Mouse (Mus musculus): ENCODE measurements at regions not wholly inside any gene's neighbourhood (a gene's known extent, or its start where the extent isn't known, plus 50 kb on each side); places are given as distances from the start of the nearest gene placed in this dataset.

DNA sequence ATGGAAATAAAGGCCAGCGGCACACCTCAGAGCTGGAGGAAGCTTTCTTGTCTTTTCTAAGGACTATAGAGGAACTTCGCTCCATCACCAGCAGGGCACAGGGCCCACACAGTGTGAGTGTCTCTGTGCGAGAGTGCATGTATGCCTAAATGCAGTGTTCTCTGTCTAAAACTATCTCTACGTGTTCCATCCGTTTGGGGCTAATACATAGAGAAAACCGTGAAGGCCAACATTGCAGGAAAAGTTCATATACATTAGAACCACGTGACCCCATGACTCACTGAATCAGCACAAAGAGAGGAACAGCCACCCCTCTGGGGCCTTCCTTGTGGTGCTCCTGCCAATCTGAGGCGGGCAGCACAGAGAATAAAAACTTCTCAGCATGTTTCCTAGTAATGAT, 431.4 kb upstream of the Mctp2 start:
- no peak for DNase-seq (ENCODE audit: low read depth, low spot score)

DNA sequence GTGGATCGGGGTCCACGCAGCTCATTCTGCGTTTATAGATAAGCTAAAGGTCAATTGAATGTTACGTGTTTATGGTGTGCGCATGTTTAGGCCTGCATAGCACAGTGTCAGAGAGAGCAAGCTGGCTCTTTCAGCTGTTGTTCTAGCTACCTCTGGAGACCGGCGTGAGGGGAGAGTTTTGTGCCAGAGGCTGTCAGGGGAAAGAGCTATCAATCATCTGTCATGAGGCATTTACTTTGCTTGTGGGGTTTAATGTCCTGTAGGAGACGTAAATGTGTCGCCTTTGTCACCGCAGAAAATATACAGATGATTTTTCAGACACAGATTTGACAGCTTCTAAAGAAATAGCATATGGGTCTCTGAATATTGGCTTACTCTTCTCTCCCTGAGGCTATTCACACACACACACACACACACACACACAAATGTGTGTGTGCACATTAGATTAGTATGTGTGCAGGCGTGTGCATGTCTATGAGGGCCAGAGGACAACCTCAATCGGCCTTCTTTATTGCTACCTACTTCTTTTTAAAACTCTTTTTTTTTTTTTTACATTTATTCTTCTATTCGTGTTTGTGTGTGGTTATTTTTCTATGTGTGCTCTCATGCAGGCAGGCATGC, 432.0 kb upstream of the Mctp2 start:
- no peak for DNase-seq (ENCODE audit: low read depth, low spot score)

DNA sequence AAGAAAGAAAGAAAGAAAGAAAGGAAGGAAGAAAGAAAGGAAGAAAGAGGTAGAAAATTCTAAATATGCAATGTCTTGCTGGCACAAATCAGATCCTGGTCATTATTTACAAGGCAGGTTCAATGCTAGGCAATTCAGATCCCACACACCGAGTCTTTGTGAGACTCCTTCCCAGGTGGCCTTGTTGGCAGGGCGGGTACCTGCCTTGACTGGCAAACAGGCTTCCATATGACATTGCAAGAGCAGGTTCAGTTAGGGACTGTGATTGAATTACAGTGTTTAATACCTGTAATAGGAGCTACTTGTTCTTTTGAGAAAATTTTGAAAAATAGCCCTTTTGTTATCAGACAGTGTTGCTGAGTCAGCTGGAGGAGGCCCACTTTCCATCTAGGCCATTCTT, 436.0 kb upstream of the Mctp2 start:
- no peak for DNase-seq (ENCODE audit: low read depth, low spot score)

DNA sequence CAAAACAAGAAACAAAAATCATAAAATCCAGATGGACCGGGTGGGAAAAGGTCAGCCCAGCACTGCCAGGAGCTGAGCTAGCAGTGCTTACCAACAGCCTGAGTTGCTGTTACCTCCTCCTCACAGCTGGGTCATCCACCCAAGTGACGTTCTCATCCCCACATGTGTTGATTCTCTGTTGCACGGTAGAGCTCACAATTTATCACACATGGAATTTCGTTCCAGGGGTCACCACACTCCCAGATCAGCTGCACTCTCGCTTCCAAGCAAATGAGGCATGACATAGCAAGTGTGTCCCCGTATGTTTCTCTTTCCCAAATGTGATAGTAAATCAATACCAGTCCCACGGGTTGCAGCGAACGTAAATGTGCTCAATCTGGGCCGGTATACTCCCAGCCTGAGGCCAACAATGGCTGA, 445.1 kb upstream of the Mctp2 start:
- DNase-seq (ENCODE audit: low read depth, low spot score): no peak

DNA sequence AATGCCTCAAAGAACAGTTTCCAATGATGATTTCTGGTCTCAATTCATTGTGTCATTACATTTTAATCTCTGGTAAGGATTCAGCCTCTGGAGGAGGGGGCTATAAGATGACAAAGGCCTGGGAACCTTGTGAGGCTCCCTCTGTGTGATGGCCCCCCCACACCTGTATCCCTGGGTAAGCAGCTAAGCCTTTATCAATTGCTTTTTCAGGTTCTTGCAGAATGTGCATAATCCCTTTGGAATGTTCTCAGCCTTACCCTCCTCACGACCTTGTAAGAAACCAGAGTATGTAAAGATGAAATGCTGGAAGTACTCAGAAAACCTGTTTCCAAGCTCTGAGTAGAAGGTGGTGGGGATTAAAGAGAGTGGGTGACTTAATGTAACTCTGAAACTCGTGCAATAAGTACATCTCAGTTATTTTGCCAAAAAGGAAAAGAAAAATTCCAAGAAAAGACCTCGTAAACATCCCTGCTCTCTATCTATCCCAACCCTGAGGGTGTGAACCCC, 446.7 kb upstream of the Mctp2 start:
- no peak for DNase-seq (ENCODE audit: low read depth, low spot score)

DNA sequence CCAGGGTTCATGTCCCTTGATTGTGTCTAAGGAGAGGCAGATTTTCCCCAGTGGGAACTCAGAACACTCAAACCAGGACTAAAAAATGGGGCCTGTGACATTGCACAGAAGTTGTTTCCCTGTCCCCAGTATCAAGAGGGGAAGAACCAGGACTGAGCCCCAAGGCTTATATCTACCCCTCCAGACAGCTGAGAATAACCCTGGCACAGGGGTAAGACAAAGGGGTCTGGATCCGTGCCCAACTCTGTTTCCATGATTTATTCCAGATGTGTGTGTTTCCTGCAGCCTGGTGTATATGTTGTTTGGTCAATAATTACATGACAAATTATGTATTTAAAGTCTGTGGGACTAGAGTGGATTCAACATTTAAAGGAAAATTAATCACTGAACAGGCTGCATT, 456.3 kb upstream of the Mctp2 start:
- no peak for DNase-seq (ENCODE audit: low read depth, low spot score)

DNA sequence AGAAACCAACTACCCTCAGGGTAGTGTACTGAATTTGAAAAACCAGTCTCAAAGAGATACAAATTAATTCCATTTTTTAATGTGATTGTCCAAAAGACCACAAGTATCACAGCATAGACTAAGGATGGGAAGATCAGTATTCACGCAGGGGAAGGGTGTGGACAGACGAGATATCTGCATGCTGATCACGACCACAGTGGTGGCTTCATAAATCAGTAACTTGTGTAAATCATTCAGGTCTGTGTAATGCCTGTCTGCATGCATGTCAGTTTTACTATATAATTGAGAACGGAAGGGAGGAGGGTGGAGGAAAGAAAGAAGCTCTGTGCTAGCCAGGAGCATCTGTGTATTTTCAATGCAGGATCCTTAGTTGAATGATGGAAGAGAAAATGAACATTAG, 462.3 kb upstream of the Mctp2 start:
- DNase-seq (ENCODE audit: low read depth, low spot score): no peak

DNA sequence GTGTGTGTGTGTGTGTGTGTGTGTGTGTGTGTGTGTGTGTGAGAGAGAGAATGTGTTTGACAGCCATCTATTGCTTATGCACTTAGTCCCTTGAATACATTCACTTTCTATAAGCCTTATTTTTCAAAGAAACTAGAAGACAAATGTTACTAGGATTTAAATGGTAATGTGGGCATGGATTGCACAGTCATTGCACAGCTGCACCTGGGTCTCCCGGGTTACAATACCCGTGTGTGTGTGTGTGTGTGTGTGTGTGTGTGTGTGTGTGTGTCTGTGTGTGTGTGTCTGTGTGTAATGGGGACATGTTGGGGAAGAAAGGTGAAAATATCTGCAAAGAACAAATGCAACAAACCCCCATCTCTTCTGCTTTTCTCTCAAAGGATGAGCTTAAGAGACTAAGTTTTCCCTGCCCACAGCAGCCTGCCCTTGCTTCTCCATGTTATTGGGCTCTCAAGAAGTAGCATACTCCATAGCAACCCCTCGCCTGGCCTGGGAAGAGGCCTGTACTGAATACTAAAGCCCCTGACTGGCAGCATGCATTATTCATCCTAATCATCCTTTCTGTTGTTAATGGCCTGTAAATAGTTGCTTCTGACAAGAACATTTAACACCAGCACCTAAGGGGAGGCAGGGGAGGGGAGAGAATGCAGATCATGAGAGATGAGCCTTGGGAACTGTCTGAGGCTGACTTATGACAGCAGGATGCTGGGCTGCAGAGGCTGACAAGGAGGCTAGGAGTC, 467.8 kb upstream of the Mctp2 start:
- DNase-seq (ENCODE audit: low read depth, low spot score): no peak

DNA sequence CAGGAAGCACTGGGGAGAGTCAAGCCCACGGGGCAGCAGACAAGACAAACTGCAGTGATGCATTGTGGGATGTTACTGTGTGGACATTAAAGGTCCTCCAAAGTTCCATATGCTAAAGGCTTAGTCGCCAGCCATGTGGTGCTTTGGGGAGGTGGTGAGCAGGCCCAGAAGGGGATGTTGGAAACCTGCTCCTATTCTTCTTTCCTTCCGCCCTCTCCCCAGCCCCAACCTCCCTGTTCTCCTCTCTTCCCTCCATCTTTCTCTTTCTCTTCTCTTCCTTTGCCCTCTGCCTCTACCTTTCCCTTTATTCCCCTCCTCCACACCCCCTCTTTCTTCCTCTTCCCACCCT, 468.3 kb upstream of the Mctp2 start:
- no peak for DNase-seq (ENCODE audit: low read depth, low spot score)

DNA sequence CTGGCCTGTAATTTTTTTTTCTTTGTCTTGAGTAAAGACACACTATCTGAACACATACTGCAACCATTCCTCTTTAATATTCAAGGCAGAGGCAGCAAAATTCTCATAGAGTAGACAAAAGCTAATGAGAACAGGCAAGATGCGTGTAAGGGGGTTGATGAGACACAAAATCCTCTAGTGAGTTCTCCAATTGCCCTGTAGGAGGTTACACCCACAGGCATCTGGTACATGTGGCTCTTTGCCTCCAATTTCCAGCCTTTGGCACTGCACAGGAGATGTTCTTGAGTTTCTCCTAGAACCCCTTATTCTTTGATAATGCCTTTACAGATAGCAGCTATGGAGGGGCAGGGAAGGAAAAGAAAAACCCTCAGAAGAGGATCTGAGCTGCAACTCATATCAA, 480.9 kb upstream of the Mctp2 start:
- DNase-seq (ENCODE audit: low read depth, low spot score): no peak

DNA sequence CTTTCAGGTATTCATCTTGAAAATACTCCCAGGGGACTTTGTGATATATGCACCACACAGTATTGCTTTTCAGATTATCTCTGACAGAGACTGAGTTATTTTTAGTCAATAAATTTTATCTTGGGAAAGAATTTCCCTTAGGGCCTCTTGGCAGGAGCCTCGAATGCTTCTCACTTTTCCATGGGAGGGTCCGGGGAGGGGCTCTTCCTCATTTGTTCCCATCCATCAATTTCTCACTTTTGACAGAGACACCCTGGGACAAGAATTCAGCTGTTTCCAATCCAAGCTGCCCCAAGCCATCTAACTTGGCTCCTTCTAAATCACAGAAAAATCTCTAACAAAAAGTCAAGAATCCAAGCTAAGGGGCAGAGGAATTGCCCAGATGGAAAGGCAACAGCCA, 481.9 kb upstream of the Mctp2 start:
- no peak for DNase-seq (ENCODE audit: low read depth, low spot score)

DNA sequence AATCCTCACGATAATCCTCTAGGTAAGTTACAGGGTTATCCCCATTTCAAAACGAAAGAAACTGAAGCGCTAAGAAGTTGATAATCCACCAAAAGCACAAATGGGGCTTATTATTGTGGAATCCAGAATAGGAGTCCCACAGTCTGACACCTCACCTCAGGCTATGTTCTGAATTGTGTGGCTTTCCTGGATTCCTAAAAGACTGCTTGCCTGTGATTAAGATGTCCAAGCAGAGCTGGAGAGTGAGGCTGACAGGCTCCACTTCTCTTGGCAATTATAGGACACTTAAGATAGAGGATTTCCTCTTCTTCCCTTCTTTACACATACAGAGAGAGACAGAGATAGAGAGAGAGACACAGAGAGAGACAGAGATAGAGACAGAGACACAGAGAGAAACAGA, 515.7 kb upstream of the Mctp2 start:
- no peak for DNase-seq (ENCODE audit: low read depth, low spot score)

DNA sequence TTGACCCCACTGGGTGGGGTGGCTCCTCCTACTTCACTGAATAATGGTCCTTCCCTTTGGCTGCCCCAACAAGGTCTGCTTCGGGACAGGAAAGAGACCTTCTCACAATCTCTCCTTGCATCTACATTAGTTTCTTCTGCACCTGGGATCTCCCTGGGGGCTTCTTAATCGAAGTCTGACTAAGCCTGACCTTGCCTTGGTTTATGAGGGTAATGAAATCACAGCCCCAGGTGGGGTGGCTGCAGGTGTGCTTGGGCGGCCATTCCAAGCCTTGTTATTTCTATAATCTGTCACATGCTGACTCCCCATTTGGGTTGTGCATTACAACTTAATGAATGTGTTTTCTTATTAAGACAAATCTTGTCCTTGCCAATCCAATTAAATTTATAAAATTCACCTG, 520.2 kb upstream of the Mctp2 start:
- no peak for DNase-seq (ENCODE audit: low read depth, low spot score)

DNA sequence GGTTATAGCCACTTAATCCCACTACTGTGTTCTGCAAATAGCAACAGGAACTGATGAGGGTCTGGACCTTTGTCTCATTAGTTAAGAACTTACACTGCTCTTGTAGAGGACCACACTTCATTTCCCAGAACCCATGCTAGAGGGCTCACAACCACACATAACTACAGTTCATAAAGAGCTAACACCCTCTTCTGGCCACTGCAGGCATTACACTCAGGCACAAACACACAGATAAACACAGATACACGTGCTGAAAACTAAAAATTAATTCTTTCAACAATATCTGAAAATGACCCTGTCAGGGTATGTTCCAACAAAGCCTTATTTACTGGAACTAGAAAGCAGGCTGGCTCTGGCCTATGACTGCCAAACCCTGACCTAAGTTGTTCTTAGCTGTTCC, 529.0 kb upstream of the Mctp2 start:
- DNase-seq (ENCODE audit: low read depth, low spot score): no peak

DNA sequence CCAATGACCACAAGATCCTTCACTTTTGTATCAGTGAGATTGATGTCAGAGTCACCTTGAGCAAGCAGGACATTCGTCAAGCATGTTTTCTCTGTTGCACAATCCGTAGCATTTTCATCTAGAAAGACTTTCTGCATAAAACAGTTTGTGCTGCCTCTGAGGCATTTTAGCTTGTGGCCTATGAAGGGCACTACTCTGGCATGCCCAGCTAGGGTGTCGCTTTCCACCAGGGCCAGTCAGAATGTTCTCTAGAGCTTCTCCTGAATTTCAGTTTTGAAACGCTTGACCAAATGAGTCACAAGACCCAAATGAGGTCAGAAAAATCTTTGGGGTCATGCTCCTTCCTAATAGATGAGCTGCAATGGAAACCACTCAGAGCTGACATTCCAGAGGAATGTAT, 529.6 kb upstream of the Mctp2 start:
- DNase-seq (ENCODE audit: low read depth, low spot score): no peak

DNA sequence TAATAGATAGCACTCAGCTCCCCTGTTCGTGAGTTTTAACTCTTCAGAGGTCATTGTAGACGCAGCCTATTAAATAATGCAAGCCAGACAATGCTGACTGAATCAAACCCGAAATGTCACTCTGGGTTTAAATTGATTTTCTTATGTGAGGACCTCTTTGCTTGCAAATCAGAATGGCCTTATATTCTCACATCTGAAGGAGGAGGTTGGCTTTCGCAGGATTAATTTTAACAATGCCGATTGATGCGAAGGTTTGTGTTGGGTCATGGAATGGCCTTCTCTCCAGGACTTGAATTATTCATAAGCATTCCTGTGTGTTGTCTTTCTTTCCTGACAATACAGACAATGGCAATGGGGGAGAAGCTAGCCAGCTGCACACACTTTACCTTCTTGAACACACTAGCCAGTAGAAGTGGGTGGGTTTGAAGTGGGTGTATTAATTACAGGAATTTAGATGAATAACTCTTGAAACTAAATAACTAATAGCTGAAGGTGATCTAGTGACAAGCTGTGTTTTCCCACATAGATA, 530.1 kb upstream of the Mctp2 start:
- no peak for DNase-seq (ENCODE audit: low read depth, low spot score)

DNA sequence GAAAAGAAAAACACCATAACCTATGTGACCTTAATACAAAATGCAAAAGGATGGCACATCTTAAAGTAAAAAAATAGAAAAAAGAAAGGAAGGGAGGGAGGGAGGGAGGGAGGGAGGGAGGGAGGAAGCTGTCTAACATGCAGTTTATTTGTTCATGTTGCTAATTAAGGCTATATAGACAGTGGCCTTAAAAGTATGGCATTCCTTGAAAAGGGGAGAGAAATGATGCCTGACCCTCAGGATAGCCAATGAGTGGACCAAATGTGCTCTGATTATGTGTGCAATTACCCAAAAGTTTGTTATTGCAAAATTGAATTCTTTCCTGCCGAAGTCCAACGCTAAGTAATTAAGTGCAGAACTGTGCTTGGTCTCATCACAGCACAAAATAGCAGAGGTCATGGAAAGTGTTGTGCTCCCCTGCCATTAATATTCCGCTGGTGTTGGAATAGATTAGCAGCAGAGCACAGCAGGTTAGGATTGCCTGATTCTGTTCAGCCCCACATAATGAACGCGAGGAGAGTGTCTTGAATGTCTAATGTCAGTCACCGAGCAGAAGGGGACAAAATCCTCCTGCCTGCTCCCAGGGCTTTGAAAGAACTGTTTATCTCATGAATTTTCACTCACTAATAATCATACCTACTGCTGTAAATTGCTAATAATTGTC, 531.7 kb upstream of the Mctp2 start:
- DNase-seq (ENCODE audit: low read depth, low spot score): no peak

DNA sequence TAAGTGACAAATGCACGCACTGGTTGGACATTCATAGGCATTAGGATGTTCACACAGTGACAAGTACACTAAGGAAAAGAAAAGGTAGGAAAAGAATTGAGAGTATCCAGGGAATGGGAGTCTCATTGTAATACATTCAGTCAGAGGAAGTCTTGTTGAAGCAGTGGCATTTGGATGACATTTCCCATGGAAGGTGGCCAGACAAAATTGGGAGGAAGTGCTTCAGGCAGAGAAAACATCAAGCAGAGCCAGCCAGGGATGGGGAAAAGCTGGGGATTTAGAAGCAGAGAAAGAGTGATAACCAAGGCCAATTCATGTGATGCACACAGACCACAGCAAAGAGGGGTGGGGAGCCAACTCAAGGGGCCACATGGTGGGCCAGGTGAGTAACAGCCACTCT, 524.0 kb upstream of the Rgma start:
- no peak for DNase-seq (ENCODE audit: low read depth, low spot score)

DNA sequence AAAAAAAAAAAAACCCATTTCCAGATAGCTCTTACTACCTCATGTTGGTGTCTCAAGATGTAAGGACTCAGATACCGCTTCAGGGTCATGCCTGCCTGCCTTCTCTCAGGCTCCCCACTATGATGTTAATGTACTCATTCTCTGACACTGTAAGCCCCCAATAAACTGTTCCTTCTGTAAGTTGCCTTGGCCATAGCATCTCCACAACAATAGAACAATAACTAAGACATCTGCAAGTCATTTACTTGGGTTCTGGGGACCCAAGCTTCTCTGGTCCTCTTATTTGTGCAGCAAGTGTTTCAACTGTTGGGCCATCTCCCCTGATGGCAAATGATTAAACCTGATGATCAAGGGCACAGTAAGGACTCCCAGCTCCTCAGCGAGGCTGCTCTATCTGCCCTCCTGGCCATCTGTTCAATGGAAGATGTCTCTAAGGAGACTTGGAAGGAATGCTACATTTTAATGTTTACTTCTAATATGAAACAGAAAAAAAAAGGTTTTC, 520.8 kb upstream of the Rgma start:
- DNase-seq (ENCODE audit: low read depth, low spot score): no peak

DNA sequence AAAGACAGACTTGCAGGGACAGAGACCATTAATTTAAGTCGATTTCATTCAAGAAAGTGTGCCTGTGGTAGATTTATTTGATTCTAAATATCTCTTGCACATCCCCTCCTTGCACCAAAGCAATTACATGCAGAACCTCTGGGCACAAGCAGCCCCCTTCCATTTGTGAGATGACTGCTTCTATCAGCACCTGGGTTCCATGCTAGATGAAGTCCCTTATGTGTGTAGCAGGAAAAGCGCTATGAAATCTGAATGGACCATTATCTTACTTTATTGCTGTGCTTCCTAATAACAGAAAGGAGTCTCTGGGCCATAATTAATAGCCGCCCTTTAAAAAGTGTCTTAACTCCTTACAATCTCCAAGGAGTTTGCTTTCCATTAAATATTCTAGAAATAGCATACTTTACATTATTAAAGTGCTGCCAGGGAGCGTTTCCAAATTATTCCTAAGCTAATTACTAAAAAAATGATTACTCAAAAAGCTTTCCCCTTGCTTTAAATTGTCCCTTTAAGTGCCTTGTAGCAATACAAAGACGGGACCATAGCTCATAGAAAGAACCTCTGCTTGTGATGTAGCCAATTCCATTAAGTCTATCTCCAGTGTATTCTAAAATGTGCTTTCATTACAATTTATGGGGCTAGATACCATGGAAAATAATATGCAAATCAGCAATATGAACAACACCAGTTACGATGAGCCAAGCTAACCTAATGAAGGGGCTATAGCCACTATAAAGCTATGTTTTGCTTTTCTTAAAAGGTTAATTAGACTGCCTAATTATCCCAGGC, 508.1 kb upstream of the Rgma start:
- DNase-seq (ENCODE audit: low read depth, low spot score): no peak

DNA sequence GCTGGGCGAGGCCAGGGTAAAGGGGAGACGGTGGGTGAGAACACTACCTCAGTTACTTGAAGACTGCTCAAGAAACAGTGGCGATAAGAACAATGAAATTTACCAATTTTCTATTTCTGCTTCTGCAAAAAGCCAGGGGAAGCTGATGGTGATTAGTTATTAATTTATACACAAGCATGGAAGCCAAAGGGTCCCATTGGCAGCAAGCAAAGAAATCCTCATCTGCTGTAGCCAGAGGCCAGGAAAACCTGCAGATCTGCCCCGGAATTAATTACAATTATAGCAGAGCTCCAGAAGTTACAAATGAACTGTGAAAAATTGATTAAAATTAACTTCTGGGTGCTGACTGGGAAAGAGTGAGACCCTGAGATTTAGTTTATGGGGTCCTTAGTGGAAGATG, 506.2 kb upstream of the Rgma start:
- no peak for DNase-seq (ENCODE audit: low read depth, low spot score)

DNA sequence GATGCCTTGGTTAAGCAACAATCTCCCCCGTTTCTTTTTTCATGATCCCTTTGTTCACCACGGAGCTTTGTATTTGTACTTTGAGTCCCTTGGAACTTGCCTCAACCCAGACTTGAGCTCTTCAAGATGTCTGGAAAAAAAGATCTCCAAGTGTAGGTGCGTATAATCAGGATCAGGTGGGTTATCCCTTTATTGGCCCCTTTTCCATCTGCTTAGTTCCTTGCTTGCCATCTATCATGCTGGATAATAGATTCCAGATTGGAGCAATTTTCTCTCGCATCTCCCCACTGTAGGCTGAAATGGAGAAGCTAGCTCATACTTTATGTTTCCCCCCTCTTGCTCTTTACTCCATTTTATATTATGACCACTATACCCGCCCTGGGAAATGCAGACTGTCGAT, 474.5 kb upstream of the Rgma start:
- DNase-seq (ENCODE audit: low read depth, low spot score): no peak
